Mouse (Mus musculus) olfactory bulb, adult 2 months (tissue): ENCODE measurements around the gene Il22. TPM values are rescaled to one million over a fixed set of nuclear protein-coding genes. Genes with fewer than 3 reads are reported as not detected.
"Not testable (repeated sequence)": the region's sequence is repeated elsewhere in the genome, so short reads cannot be mapped to it uniquely, and the experiment has no call there.

Experiments
- H3K27ac ChIP-seq: fragments of 200-500 bp; 2 replicates; pipeline ENCODE4 v1.5.1; 2012; ENCODE audit warnings: low read depth, low read length; ENCODE audit not compliant: insufficient read depth
- H3K4me1 ChIP-seq: fragments of 200-500 bp; 2 replicates; pipeline ENCODE4 v1.6.1; 2012; ENCODE audit warnings: low read length; ENCODE audit not compliant: control insufficient read depth, insufficient read depth
- H3K4me3 ChIP-seq: fragments of 200-500 bp; 2 replicates; pipeline ENCODE4 v1.5.1; 2012; ENCODE audit warnings: mild to moderate bottlenecking, low read depth, low read length, moderate library complexity; ENCODE audit not compliant: insufficient read depth
- CTCF ChIP-seq: fragments of 200-500 bp; IDR thresholded peaks from 2 replicates; pipeline ENCODE4 v1.5.1; 2012; ENCODE audit warnings: low read depth, mild to moderate bottlenecking, low read length, moderate library complexity; ENCODE audit not compliant: insufficient read depth
- POLR2A ChIP-seq: fragments of 200-500 bp; IDR thresholded peaks from 2 replicates; pipeline ENCODE4 v1.6.1; 2012; ENCODE audit warnings: mild to moderate bottlenecking, low read depth, low read length, moderate library complexity; ENCODE audit not compliant: insufficient read depth
- WGBS: fragments of 180-500 bp; shearing (Covaris S2); methylation state at CpG from one replicate; pipeline ENCODE4 v1.1.7; 2018; 5-methylcytosine and 5-hydroxymethylcytosine counted together
- polyA plus RNA-seq: library from polyadenylated mRNA; stranded (reverse); fragments of >200 nt; gene quantifications from 2 replicates; pipeline ENCODE4 v1.2.4, GENCODE M21; 2012; ENCODE audit warnings: low replicate concordance; ENCODE audit not compliant: missing spikeins, insufficient read depth, insufficient read length

Il22 gene
- polyA plus RNA-seq, result not detected in 2 replicates

DNA sequence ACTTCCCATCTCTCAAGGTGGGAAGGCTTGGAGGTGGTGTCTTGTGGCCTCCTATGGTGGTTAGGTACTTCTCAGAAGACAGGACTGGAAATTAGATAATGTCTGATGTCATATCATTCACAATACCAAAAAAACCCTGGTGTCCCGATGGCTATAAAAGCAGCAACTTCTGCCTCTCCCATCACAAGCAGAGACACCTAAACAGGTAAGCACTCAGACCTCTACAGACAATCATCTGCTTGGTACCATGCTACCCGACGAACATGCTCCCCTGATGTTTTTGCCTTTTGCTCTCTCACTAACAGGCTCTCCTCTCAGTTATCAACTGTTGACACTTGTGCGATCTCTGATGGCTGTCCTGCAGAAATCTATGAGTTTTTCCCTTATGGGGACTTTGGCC is at the start of gene Il22:
Gene Il22 (plus strand): TSS at position 301 of the 400 bp plus-strand sequence.
- TF ChIP-seq CTCF, result no peak
- TF ChIP-seq POLR2A, result no peak
- Histone ChIP-seq H3K27ac (no peak within 1 kb of the TSS), H3K4me1 (no peaks in the 10 kb centered on the region), H3K4me3 (no peak within 1 kb of the TSS)
- 94% methylated on average over 4 of the region's 4 CpGs for WGBS

DNA sequence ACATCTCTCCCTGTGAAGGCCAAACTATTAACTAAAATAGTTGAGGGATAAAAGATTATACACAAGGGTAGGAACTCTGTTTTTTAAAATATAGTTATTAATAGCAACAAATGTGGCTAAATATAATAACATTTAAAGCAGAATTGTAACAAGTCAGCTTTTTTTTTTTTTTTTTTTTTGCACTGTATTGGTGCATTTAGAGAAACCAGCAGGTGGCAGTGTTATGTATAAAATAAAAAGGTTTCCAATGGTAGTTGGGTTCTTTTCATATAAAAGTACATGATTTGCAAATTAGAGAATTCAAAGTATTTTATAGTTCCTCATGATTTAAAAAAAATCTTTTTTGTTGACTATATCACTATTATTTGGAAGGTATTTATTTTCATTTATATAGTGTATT is 48.8 kb upstream of the Il22 start:
- no peak overlapping the region for H3K27ac ChIP-seq
- H3K4me3 ChIP-seq, result no peak overlapping the region
- TF ChIP-seq CTCF (no peak), POLR2A (no peak)
- H3K4me1 ChIP-seq, result no peaks in the 10 kb centered on the region

DNA sequence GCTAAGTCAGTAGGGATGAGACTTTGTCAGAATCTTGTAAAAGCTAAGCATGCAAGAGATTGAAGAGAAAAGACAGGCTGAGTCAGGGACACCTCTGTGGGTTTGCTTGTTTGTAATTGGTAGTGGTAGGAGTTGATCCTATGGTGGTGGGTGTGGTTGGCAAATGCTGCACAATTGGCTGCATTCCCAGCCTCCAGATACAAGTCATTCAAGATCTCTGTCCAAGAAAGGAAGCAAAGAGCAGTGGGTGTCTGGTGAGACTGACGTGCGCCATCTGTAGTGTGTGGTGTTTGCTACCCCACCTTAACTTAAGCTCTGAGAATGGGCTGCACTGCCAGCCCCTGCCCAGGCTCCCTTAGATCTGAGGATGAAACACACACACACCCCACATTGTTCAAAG is 43.6 kb upstream of the Il22 start:
- no peak for TF ChIP-seq POLR2A
- no peak for TF ChIP-seq CTCF
- Histone ChIP-seq H3K4me3 (no peak overlapping the region), H3K27ac (no peak overlapping the region), H3K4me1 (no peaks in the 10 kb centered on the region)
- WGBS, result 78% methylated on average over 2 of the region's 2 CpGs

DNA sequence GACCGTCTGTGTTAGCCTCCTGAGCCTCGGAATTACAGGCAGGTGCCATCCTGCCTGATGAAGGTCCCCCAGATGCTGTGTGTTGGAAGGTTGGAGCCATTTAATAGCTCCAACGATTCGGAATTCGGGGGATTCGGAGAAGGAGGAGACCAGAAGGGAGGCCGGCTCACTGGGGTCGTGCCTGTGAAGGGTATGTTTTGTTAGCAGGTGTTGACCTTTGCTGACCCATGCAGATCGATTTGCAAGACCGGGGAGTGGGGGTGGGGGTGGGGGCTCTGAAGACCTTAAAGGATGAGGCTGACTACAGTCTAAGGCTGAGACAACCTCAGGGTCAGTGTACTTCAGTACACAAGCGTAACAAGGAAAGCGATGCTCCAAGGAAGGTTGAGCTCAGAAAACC is 35.5 kb upstream of the Il22 start:
- Histone ChIP-seq H3K4me3 (no peak overlapping the region), H3K27ac (no peak overlapping the region), H3K4me1 (no peaks in the 10 kb centered on the region)
- 79% methylated on average over 12 of the region's 12 CpGs for WGBS
- no peak for TF ChIP-seq CTCF
- no peak for TF ChIP-seq POLR2A

DNA sequence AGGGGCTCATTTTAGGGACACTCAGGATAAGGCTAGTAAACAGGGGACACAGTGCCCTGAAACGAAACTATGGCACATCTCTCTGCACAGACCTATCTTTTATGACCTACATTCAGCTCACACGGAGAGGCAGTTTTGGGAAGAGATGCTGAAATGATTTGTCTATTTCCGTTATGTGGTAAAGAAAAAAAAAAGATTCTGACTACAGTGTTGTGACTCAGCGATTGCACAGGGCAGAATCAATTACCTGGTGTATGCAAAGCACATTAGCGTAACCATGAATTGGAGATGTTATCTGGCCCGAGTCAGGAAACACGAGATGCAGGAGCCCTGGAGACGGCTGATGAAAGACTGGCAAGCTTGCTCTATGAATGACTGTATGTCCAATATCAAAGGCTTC is 32.3 kb upstream of the Il22 start:
- Histone ChIP-seq H3K27ac (no peak overlapping the region), H3K4me1 (no peaks in the 10 kb centered on the region), H3K4me3 (no peak overlapping the region)
- WGBS, result 73% methylated on average over 8 of the region's 8 CpGs
- TF ChIP-seq CTCF (no peak), POLR2A (no peak)

DNA sequence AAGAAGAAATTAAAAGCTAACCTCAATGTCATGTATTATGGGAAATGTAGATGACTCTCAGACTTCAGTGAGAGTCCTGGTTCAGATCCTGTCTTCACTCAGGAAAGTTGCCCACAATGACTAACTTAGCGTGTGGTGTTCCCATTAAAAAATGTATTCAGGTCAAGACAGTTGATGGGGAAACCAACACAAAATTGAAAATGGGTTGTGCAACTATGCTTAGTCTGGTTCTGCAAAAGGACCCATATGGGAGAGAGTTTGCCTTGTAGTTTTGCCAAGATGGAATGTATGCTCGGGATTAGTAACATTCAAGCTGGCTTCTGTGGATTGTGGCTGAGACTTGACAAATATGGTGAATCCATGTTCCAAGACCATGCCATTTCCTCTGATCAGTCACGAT is 31.9 kb upstream of the Il22 start:
- Histone ChIP-seq H3K4me1 (no peaks in the 10 kb centered on the region), H3K4me3 (no peak overlapping the region), H3K27ac (no peak overlapping the region)
- TF ChIP-seq CTCF, result no peak
- 93% methylated on average over 3 of the region's 3 CpGs for WGBS

DNA sequence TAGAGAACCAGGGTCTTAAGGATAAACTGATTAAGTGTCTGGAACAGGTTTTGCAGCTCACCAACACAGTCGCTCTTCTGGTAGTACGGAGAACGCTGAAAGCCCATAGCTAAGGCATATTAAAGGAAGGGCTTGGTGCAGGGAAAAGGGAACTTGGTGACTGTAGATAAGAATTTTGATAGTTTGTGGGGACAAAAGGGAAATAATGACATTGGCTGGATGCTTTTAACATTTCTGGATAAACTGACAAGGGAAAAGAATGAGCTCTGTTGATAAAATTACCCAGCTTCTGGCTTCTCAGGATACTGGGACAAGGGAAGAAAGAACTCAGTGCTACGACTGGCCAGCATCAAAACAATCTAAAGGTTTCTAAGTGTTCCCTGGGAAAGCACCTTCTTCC is 29.2 kb upstream of the Il22 start:
- 91% methylated on average over 4 of the region's 4 CpGs for WGBS
- not testable (repeated sequence) for H3K4me3 ChIP-seq

DNA sequence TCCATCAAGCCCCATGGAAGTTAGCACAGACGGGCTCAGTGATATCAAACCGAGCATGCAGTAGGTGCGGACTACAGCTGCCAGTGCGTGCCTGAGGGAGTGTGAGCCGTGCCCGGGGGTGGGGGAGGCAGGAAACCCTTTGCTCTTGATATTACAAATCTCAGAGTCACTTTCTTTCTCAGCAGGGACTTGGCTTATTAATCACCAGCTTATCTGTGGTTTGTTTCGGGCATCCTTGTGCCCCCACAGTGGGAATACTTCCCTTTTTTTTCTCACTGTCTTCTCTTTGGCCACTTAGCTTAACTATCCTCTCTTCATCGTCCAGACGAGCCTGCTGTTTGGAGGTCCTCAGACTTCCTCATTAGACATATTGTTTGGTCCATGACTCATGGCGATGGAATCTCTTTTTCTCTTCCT is 26.0 kb upstream of the Il22 start:
- no peak overlapping the region for H3K4me3 ChIP-seq
- 84% methylated on average over 10 of the region's 10 CpGs for WGBS
- no peak overlapping the region for H3K27ac ChIP-seq
- TF ChIP-seq POLR2A, result no peak
- no peak for TF ChIP-seq CTCF
- no peaks in the 10 kb centered on the region for H3K4me1 ChIP-seq

More for the DNA sequence above, 29.2 kb upstream of the Il22 start:
- H3K27ac ChIP-seq, H3K4me1 ChIP-seq: not testable (repeated sequence)

DNA sequence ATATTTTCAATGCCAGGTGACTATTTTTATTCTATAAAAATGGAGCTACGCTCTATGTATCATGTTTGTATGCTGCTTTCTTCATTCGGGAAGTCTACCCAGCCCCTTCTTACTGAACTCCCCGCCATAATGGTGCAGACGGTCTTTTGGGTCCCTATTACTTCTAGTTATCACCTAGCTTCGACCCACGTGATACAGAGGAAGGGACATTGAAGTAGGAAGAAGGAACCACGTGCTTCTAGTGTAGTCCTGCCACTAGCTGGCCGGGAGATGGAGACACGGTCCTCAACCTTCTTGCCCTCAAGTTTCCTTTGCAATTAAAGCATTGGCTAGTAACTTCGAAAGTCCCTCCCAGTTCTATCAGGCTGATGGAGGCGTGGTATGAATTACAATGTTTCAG is 25.5 kb upstream of the Il22 start:
- Histone ChIP-seq H3K4me1 (no peaks in the 10 kb centered on the region), H3K27ac (no peak overlapping the region), H3K4me3 (no peak overlapping the region)
- TF ChIP-seq POLR2A, result no peak
- TF ChIP-seq CTCF, result no peak
- WGBS, result 90% methylated on average over 11 of the region's 11 CpGs

DNA sequence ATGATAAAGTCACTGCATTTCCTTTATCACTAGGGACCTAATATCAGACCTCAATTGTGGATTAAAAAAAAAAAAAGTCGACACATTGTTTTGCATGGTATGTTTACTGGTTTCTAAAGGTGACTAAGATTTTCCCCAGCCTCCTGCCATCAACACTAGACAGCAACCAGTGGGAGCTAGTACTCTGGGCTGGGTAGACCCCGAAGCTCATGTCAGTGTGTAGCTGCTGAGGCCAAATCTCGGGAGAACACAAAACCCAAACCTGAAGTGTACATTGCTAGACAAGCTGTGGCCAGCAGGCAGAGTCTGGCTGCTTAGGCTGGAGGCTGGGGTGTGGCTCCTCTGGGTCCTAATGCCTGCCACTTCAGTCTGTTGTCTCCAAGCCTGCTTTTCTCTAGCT is 9.6 kb upstream of the Il22 start:
- H3K4me1 ChIP-seq, H3K27ac ChIP-seq, H3K4me3 ChIP-seq: not testable (repeated sequence)
- WGBS, result 28% methylated on average over 3 of the region's 3 CpGs

DNA sequence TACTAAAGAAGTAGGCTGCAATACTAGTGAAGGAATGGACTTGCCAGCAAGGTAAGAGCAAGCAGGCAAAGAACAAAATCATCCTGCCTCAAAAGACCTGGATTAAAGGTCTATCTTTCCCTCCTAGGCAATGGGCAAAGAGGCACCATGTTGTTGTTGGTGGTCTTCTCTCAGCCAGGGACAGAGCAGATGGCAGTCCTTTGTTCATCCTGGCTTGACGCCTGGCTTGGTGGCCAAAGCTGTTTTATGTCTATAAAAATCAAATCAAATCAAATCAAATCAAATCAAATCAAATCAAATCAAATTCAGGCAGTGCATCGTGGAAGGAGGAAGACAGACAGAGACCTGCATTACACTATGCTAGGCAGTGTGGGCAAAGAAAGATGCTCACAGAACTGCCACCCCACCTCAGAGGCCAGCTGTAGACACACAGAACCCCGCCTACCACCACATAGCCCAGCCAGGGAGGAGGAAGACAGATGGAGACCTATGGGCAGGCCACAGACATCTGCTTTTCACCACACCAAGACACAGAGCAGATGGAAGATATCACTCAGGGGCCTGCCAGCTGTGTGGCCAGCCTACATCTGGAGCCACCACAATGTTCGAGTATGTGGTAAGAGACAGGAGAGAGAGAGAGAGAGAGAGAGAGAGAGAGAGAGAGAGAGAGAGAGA is 11.1 kb downstream of the Il22 start:
- H3K4me3 ChIP-seq, H3K27ac ChIP-seq, H3K4me1 ChIP-seq: not testable (repeated sequence)
- 88% methylated on average over 2 of the region's 4 CpGs for WGBS

DNA sequence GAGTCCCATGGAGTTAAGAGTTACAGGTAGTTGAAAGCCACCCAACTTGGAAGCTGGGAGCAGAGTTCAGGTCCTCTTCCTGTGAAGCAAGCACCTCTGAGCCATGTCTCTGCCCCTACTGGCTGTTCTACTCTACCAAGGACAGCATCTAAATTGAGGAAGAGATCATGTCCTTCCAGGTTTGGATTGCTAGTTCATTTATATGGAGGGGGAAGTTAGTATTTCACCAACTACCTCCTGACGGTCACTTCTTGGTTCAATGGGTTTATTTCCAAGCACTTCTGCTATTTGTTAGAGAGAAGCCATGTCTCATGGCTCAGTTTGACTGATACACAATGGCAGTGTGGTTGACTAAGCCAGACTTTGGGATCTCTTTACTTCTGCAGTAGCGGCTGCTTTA is 22.9 kb downstream of the Il22 start:
- WGBS, result 83% methylated on average over 1 of the region's 2 CpGs
- H3K4me3 ChIP-seq, H3K4me1 ChIP-seq, H3K27ac ChIP-seq: not testable (repeated sequence)

DNA sequence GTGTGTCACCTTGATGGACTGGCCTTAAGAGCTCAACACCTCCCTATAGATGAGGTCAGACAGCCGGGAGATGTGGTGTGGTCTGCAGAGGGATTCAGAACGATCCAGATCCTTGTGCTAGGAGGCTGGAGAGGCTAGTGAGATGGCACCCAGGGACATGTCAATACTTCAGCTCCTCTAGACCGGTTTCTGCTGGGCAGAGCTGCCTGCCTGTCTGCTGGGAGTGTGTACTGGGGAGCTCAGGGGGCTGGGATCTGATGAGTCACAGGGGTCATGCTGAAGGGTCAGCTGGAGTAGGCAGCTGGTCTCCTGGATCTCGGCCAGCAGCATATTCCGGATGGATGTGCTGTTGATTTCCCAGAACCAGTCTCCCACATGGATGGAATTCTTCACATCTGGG is 27.9 kb downstream of the Il22 start:
- WGBS, result 69% methylated on average over 3 of the region's 5 CpGs
- H3K27ac ChIP-seq, H3K4me3 ChIP-seq, H3K4me1 ChIP-seq: not testable (repeated sequence)

DNA sequence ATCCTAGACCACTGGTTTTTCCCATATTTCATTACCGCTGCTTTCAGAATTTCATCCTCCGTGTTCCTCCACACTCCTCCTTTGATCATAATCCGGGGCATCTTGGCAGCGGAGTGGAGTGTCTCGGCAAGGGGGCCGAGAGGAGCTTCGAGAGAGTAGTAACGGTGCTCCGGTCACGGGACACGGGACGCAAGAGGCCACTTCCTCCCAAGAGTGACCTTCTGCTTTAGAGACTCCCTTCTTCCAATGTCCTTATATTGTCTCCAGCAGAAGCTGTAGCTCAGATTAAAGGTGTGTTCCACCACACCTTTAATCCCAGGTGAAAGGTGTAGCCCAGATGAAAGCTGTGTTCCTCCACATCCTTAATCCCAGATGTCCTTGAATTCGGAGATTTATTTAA is 35.9 kb downstream of the Il22 start, which contains the start of gene Gm32717:
Gene Gm32717 (minus strand): TSS at position 101 of the 400 bp plus-strand sequence.
- not testable (repeated sequence) for H3K4me1 ChIP-seq, H3K4me3 ChIP-seq, H3K27ac ChIP-seq
- WGBS, result no CpG with 5 or more reads among the region's 13 CpGs
